Mouse (Mus musculus) heart, embryonic 16.5 days (tissue): ENCODE results near the gene Slc25a11. TPM values are rescaled to one million over a fixed set of nuclear protein-coding genes. Genes with fewer than 3 reads are reported as not detected.

Experiments
- polyA plus RNA-seq: library from polyadenylated mRNA; unstranded; fragments of >200 nt; fragmentation: Nextera tagmentation; extraction: Ambion mirVana; gene quantifications from 2 replicates; pipeline ENCODE4 v1.2.1, GENCODE M21; 2015

Slc25a11 gene
- polyA plus RNA-seq, 1 experiment from 2014 or later: 346 TPM

Other genes with a start within 250 kb of the Slc25a11 start
- 22.1 and 22.5 TPM in 2 replicates for gene Pelp1, start 237.4 kb downstream of the Slc25a11 start, polyA plus RNA-seq
- gene Arrb2, start 214.8 kb downstream of the Slc25a11 start, polyA plus RNA-seq: 9.5 and 11.7 TPM in 2 replicates
- 25.2 and 27.8 TPM in 2 replicates for gene Med11, start 195.6 kb downstream of the Slc25a11 start, polyA plus RNA-seq
- gene Zmynd15, start 188.0 kb downstream of the Slc25a11 start, polyA plus RNA-seq: 1.5 and 1.7 TPM in 2 replicates
- gene Cxcl16, start 187.5 kb downstream of the Slc25a11 start, polyA plus RNA-seq: 10.2 and 10.9 TPM in 2 replicates
- gene Tm4sf5, start 142.2 kb downstream of the Slc25a11 start, polyA plus RNA-seq: 5.2 and 5.6 TPM in 2 replicates
- 0.31 and 1.3 TPM in 2 replicates for gene Vmo1, start 132.9 kb downstream of the Slc25a11 start, polyA plus RNA-seq
- gene Gltpd2, start 128.3 kb downstream of the Slc25a11 start, polyA plus RNA-seq: 0.16 and 0.37 TPM in 2 replicates
- gene Psmb6, start 122.1 kb downstream of the Slc25a11 start, polyA plus RNA-seq: 607 and 623 TPM in 2 replicates
- gene Gm40193, start 114.5 kb downstream of the Slc25a11 start, polyA plus RNA-seq: not detected in 2 replicates
- gene Pld2, start 107.4 kb downstream of the Slc25a11 start, polyA plus RNA-seq: 9.1 and 12.0 TPM in 2 replicates
- gene Mink1, start 84.6 kb downstream of the Slc25a11 start, polyA plus RNA-seq: 9.8 and 10.3 TPM in 2 replicates
- gene 4930544D05Rik, start 31.6 kb downstream of the Slc25a11 start, polyA plus RNA-seq: not detected in 2 replicates
- gene Chrne, start 28.3 kb downstream of the Slc25a11 start, polyA plus RNA-seq: not detected in 2 replicates
- 0.34 and 0.38 TPM in 2 replicates for gene Gp1ba, start 8.4 kb downstream of the Slc25a11 start, polyA plus RNA-seq
- gene Rnf167, start 244 bp downstream of the Slc25a11 start, polyA plus RNA-seq: 80.3 and 80.9 TPM in 2 replicates
- 1,225 and 1,312 TPM in 2 replicates for gene Pfn1, start 7.2 kb upstream of the Slc25a11 start, polyA plus RNA-seq
- gene Eno3, start 9.7 kb upstream of the Slc25a11 start, polyA plus RNA-seq: 578 and 593 TPM in 2 replicates
- gene Spag7, start 21.9 kb upstream of the Slc25a11 start, polyA plus RNA-seq: 186 and 191 TPM in 2 replicates
- gene Camta2, start 40.6 kb upstream of the Slc25a11 start, polyA plus RNA-seq: 15.0 and 15.6 TPM in 2 replicates
- 1.2 and 1.4 TPM in 2 replicates for gene Inca1, start 52.7 kb upstream of the Slc25a11 start, polyA plus RNA-seq
- 5.1 and 5.2 TPM in 2 replicates for gene Kif1c, start 53.1 kb upstream of the Slc25a11 start, polyA plus RNA-seq
- 10.0 and 10.5 TPM in 2 replicates for gene Zfp3, start 116.7 kb upstream of the Slc25a11 start, polyA plus RNA-seq
- 0.32 and 0.70 TPM in 2 replicates for gene Scimp, start 165.1 kb upstream of the Slc25a11 start, polyA plus RNA-seq
- 26.8 and 28.7 TPM in 2 replicates for gene Rabep1, start 197.3 kb upstream of the Slc25a11 start, polyA plus RNA-seq